Mouse (Mus musculus): ENCODE measurements around the gene Ccdc148. TPM values are rescaled to one million over a fixed set of nuclear protein-coding genes. Genes with fewer than 3 reads are reported as not detected.

The Ccdc148 gene
- polyA plus RNA-seq (2014; fragmentation: Illumina TruSeq; extraction: RNeasy Lipid Tissue Mini Kit (QIAGEN cat#74804); ENCODE audit: low read depth, low replicate concordance) = 5.0 TPM

GRCm38 (mm10) chr2:59160605-59160963 is at the start of gene Ccdc148, which contains the start of gene Pkp4:
Ccdc148 (minus strand) TSS chr2:59160683.
Pkp4 (plus strand) TSS chr2:59160850.

GRCm38 (mm10) chr2:58859134-58859533 is 301.3 kb downstream of the Ccdc148 start, which contains the start of gene Gm11099:
Gm11099 (plus strand) TSS chr2:58859434.

Other genes starting within 250 kb of the Ccdc148 start
- 49.8 TPM for gene Pkp4, start 167 bp upstream of the Ccdc148 start, polyA plus RNA-seq (2014; fragmentation: Illumina TruSeq; extraction: RNeasy Lipid Tissue Mini Kit (QIAGEN cat#74804); ENCODE audit: low read depth, low replicate concordance)